Mouse (Mus musculus): ENCODE data around the gene Olfr578.

The Olfr578 gene

DNA sequence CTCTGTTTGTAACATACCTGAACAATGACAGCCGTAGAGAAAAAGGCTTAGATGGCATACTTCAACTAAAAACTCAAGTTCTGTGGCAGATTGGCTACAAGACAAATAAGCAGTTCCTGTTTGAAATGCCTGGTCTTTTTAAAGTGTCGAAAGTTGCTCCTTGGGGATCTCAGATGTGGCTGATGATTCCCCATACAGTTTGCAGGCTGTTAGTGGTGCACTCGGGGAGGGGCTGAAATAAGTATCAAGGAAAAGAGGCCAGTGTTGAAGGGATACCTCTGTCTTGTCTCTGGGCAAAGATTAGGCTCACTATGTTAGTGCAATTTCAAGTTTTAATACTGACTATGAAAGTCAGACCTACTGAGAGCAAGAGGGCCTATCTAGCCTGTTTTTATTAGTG is at the start of gene Olfr578:
TSS of gene Olfr578 (minus strand) at position 101 of the 400 bp plus-strand sequence.
- no peak for DNase-seq (ENCODE audit: low spot score)

DNA sequence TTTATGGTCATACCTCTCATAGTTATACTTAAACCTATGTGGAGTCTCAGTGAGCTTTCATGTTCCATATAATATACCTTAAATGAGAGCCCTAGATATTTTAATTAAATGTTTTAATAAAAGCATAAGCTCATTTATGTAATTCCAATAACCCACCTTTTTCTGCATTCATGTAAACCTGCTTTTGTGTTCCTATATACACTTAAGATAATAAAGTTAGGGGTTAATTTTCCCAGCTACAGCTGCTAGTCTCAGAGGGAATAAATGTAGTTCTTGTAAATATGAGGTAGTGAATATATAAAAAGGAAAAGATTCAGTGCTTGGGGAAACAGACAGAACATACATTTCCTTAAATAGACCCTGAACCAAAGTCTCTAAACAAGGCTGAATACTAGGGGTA is 48.6 kb upstream of the Olfr578 start, which contains the start of gene Olfr582:
TSS of gene Olfr582 (plus strand) at position 301 of the 400 bp plus-strand sequence.
- DNase-seq (ENCODE audit: low spot score), result no peak

DNA sequence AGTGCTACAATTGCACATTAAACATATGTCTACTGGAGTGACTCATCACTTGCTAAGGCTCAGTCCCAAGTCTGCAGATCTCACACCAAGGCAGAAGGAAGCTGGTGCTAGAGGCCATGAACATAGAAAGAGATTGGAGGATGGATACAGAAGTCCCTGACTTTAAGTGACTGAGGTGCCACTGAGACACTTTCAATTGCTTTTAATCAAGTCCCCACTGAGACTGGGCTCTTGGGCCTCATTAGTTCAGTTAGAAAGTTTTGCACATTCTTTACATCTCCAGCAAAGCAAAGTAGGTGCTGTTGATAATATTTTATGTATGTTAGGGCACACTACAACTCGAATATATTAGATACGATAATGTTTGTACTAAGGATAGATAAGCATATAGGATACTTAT is 13.3 kb downstream of the Olfr578 start, which contains the start of gene Olfr577:
TSS of gene Olfr577 (minus strand) at position 101 of the 400 bp plus-strand sequence.
- no peak for DNase-seq (ENCODE audit: low spot score)

DNA sequence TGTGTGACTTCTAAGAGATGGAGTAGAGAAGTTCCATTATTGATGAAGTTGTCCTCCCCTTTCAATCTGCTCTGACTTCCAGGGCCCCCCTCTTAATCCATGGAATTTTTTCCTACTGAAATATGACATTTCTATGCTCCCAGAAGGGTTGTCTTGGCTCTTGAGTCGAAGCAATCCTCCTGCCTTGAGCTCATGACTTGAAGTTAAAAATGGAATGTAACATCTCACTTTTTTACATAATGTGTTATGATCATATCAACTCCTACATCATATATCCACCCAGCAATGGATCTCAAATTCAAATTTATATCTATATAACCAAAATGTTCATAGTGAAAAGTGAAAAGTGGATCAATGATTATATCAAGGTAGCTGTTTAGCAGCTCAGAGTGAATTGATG is 14.7 kb downstream of the Olfr578 start:
- no peak for DNase-seq (ENCODE audit: low spot score)

DNA sequence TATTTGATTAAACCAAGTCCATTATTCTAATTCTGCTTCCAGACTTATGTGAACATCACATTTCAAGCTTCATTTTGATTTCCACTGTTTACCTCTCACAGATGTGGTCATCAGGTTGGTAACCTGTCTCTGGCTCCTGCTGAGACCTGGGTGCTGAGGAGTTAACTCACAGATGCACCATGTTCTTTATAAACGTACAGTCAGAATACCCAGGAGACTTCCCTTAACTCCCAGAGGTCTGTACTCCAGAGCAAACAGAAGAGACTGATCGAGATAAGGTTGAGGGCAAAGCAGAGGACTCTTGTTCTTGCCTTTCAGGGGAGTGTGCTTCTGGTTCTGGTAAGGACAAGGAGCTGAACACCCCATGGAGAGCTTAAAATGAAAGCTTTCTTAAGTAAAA is 26.8 kb downstream of the Olfr578 start, which contains the start of gene Olfr576:
TSS of gene Olfr576 (plus strand) at position 301 of the 400 bp plus-strand sequence.
- no peak for DNase-seq (ENCODE audit: low spot score)

DNA sequence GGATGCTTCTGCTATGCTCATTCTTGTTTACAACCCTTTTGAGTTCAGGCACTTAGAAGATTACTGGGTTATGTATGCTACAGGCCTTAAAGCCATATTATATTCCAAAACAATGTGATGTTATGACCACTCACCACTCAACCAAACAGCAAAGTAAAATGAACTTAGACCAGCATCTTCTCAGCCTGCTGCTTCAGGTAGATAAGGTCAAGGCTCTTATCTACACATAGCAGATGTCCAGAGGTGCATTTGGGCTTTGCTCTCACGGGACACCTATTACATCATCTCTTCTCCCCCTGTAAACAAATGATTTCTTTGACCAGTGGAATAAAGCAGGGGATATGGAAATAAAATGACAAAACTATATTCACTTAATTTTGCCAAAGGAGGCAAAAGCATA is 30.5 kb downstream of the Olfr578 start, which contains the start of gene Olfr575:
TSS of gene Olfr575 (minus strand) at position 183 of the 400 bp plus-strand sequence.
- no peak for DNase-seq (ENCODE audit: low spot score)

DNA sequence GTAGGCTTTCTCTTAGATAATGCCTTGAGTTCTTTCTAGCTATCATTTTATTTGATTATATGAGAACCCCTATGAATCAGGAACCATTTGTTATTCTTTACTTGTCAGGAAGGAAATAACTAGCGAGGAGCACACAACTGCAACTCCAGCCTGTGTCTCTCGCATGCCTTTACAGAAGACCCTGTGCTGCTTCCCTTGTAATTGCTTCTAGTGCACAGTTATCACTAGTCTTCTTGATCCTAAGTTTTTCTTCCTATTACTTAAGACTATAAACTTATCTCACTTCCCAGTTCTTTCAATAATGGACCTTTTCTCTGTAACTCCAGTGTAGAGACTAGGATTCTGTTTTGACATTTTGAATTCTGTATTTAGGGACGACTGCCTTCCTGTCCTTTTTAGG is 31.0 kb downstream of the Olfr578 start:
- no peak for DNase-seq (ENCODE audit: low spot score)

DNA sequence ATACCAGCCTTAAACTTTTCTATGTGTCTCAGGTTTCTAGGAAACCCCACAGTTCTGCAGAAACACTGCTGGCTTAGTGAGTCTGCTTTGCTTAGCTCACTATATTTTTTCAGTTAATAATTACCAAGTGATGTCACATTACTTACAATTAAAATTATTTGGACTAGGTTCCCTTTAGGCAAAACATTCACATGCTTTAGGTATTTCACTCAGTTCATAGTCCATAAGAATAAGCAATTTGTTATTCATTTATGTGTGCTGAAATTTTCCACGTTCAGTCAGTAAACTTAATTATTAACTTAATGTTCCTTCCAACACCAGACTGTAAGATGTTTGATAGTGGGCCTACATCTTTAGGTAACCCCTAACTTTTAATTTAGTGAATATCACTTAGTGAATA is 38.4 kb downstream of the Olfr578 start:
- DNase-seq (ENCODE audit: low spot score), result no peak

DNA sequence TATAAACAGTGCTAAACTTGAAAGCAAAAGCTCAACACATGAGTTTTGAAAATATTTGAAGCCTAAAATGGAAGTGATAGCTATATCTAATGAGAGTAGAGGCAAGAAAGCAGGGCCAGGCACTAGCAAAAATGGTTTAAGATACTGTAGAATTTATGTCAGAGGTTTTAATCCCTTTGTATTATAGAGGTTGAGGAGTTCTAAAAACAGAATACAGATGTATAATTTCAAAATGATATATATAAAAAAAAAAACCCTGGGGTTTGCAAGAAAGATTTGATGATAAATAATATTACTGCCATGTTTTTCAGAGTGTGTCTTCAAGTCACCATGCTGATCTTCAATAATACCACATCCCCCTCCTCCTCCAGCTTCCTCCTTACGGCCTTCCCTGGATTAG is 41.0 kb downstream of the Olfr578 start, which contains the start of gene Olfr574:
TSS of gene Olfr574 (plus strand) at position 301 of the 400 bp plus-strand sequence.
- DNase-seq (ENCODE audit: low spot score), result no peak

DNA sequence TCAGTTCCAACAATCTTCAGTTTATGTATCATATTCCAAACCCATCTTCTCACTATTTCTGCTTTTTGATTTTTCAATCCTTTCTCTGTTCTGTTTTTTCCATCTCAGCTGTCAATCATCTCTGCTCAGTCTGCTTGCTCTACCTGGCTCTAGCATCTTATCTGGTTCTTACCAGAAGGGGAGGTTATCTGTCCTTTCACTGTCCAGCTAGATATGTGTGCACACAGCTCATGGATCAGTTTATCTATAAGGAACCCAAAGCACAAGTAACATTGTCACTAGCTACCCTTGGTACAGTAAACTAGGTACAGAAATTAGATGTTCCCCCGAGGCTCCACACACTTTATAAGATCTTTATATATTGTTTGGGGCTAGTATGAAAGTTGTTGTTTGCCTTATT is 45.7 kb downstream of the Olfr578 start:
- DNase-seq (ENCODE audit: low spot score), result no peak

DNA sequence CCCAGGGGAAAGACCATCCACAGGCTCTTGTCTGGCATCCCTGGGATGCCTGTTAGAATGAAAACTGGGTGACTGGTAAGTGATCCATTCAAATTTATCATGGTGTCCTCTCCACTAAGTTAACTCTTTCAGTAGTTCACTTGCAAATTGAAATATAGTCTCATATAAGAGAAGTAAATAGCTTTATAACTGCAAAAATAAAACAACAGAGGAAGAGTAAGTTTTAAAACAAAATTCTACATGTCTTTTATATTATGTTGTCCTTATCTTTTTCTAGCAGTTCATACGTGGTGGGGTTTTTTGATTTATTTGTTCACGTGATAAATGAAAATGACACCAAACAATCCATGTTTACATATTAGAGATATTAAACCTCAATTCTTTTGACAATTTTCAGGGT is 46.6 kb downstream of the Olfr578 start, which contains the start of gene Olfr573-ps1:
TSS of gene Olfr573-ps1 (minus strand) at position 101 of the 400 bp plus-strand sequence.
- DNase-seq (ENCODE audit: low spot score), result no peak
